Mouse (Mus musculus) MEL (cell line): ENCODE measurements around the gene Fam114a1. TPM values are rescaled to one million over a fixed set of nuclear protein-coding genes. Genes with fewer than 3 reads are reported as not detected.

Source experiments
- DNase-seq: peaks from one replicate; pipeline ENCODE4 v3.0.0; 2011; ENCODE audit warnings: low read depth, low spot score
- H3K27ac ChIP-seq: 2 replicates; pipeline ENCODE4 v1.5.1; 2012; ENCODE audit warnings: low read depth, mild to moderate bottlenecking, control low read depth, low read length, moderate library complexity; ENCODE audit not compliant: control insufficient read depth
- H3K27me3 ChIP-seq, 2 experiments: fragments of 150-350 bp in 1 of 2; sonication (generic) in 1 of 2; 2 replicates each; pipeline ENCODE4 v1.6.1; 2012; ENCODE audit warnings: low read length in 2 of 2, mild to moderate bottlenecking in 2 of 2, improper control_type of control experiment in 1 of 2, moderate library complexity in 1 of 2; ENCODE audit not compliant: insufficient read depth in 2 of 2, control insufficient read depth in 1 of 2
- H3K36me3 ChIP-seq, 2 experiments: 2 replicates each; pipeline ENCODE4 v1.6.1; 2012 to 2014; ENCODE audit warnings: low read length in 2 of 2, improper control_type of control experiment in 1 of 2, inconsistent platforms in 1 of 2, mild to moderate bottlenecking in 1 of 2; ENCODE audit not compliant: insufficient read depth in 2 of 2, control insufficient read depth in 1 of 2
- H3K4me1 ChIP-seq, 2 experiments: fragments of 150-350 bp in 1 of 2; sonication (generic) in 1 of 2; 2 replicates each; pipeline ENCODE4 v1.6.1; 2012; ENCODE audit warnings: low read length in 2 of 2, improper control_type of control experiment in 1 of 2, mild to moderate bottlenecking in 1 of 2; ENCODE audit not compliant: insufficient read depth in 2 of 2, control insufficient read depth in 1 of 2
- H3K4me3 ChIP-seq, 2 experiments: fragments of 150-350 bp in 1 of 2; sonication (generic) in 1 of 2; 2 replicates each; pipeline ENCODE4 v1.5.1; 2012; ENCODE audit warnings: low read depth in 2 of 2, low read length in 2 of 2, mild to moderate bottlenecking in 2 of 2, moderate library complexity in 2 of 2, control low read depth in 1 of 2, improper control_type of control experiment in 1 of 2; ENCODE audit not compliant: control insufficient read depth in 1 of 2, insufficient read depth in 1 of 2
- H3K79me2 ChIP-seq: 2 replicates; pipeline ENCODE4 v1.6.1; 2012; ENCODE audit warnings: mild to moderate bottlenecking, low read length, moderate library complexity; ENCODE audit not compliant: control insufficient read depth, poor library complexity, insufficient read depth
- H3K9ac ChIP-seq: 2 replicates; pipeline ENCODE4 v1.6.1; 2012; ENCODE audit warnings: low read depth, mild to moderate bottlenecking, control low read depth, low read length, moderate library complexity; ENCODE audit not compliant: control insufficient read depth, poor library complexity, severe bottlenecking
- H3K9me3 ChIP-seq: fragments of 150-350 bp; sonication (generic); replicated peaks from 2 replicates; pipeline ENCODE4 v1.6.1; 2012; ENCODE audit warnings: mild to moderate bottlenecking, low read length, improper control_type of control experiment, moderate library complexity; ENCODE audit not compliant: insufficient read depth
- CHD2 ChIP-seq: IDR thresholded peaks from 2 replicates; pipeline ENCODE4 v1.6.1; 2011; ENCODE audit warnings: low read length, improper control_type of control experiment
- CTCF ChIP-seq, 3 experiments: IDR thresholded peaks in 2 of 3; conservative IDR thresholded peaks in 1 of 3; 2 replicates each; pipeline ENCODE4 v1.5.1; 2011 to 2012; ENCODE audit warnings: low read length in 3 of 3, low read depth in 2 of 3, mild to moderate bottlenecking in 2 of 3, improper control_type of control experiment in 1 of 3, inconsistent platforms in 1 of 3, mixed read lengths in 1 of 3, moderate library complexity in 1 of 3; ENCODE audit not compliant: control insufficient read depth in 1 of 3, insufficient read depth in 1 of 3, poor library complexity in 1 of 3, severe bottlenecking in 1 of 3
- ELF1 ChIP-seq: IDR thresholded peaks from 2 replicates; pipeline ENCODE4 v1.6.1; 2014; ENCODE audit warnings: low read depth, mild to moderate bottlenecking, inconsistent platforms, low read length, improper control_type of control experiment, moderate library complexity
- ETS1 ChIP-seq: IDR thresholded peaks from 2 replicates; pipeline ENCODE4 v1.6.1; 2012; ENCODE audit warnings: low read depth, mild to moderate bottlenecking, inconsistent platforms, low read length, improper control_type of control experiment, moderate library complexity
- MAFK ChIP-seq: IDR thresholded peaks from 2 replicates; pipeline ENCODE4 v1.6.1; 2011; ENCODE audit warnings: low read depth, mild to moderate bottlenecking, low read length, improper control_type of control experiment, borderline replicate concordance
- MAX ChIP-seq: IDR thresholded peaks from 2 replicates; pipeline ENCODE4 v1.6.1; 2011; ENCODE audit warnings: low read length, improper control_type of control experiment
- MYC ChIP-seq: IDR thresholded peaks from 2 replicates; pipeline ENCODE4 v1.6.1; 2011; ENCODE audit warnings: low read depth, mild to moderate bottlenecking, low read length, improper control_type of control experiment, moderate library complexity
- NELFE ChIP-seq: IDR thresholded peaks from 2 replicates; pipeline ENCODE4 v1.6.1; 2011; ENCODE audit warnings: low read depth, low read length, improper control_type of control experiment
- RAD21 ChIP-seq: IDR thresholded peaks from 2 replicates; pipeline ENCODE4 v1.6.1; 2011; ENCODE audit warnings: mild to moderate bottlenecking, low read depth, low read length, improper control_type of control experiment
- SIN3A ChIP-seq: IDR thresholded peaks from 2 replicates; pipeline ENCODE4 v1.6.1; 2012; ENCODE audit warnings: low read length, improper control_type of control experiment, inconsistent platforms
- SMC3 ChIP-seq: IDR thresholded peaks from 2 replicates; pipeline ENCODE4 v1.6.1; 2011; ENCODE audit warnings: low read depth, low read length, improper control_type of control experiment
- TBP ChIP-seq: IDR thresholded peaks from 2 replicates; pipeline ENCODE4 v1.8.0; 2011; ENCODE audit warnings: low read depth, low read length, improper control_type of control experiment
- UBTF ChIP-seq: IDR thresholded peaks from 2 replicates; pipeline ENCODE4 v1.6.1; 2012; ENCODE audit warnings: low read depth, mild to moderate bottlenecking, inconsistent platforms, low read length, improper control_type of control experiment, moderate library complexity, borderline replicate concordance; ENCODE audit not compliant: insufficient read depth
- ZC3H11A ChIP-seq: IDR thresholded peaks from 2 replicates; pipeline ENCODE4 v1.6.1; 2012; ENCODE audit warnings: low read depth, mild to moderate bottlenecking, inconsistent platforms, low read length, improper control_type of control experiment
- ZKSCAN1 ChIP-seq: IDR thresholded peaks from 2 replicates; pipeline ENCODE4 v1.6.1; 2012; ENCODE audit warnings: low read depth, mild to moderate bottlenecking, inconsistent platforms, low read length, improper control_type of control experiment, moderate library complexity
- ZMIZ1 ChIP-seq: IDR thresholded peaks from 2 replicates; pipeline ENCODE4 v1.6.1; 2012; ENCODE audit warnings: low read depth, mild to moderate bottlenecking, inconsistent platforms, low read length, improper control_type of control experiment, moderate library complexity
- polyA plus RNA-seq, 2 experiments: library from polyadenylated mRNA; stranded (reverse) in 1 of 2; unstranded in 1 of 2; fragments of >175 nt in 1 of 2; fragments of >200 nt in 1 of 2; gene quantifications; 2 replicates each; pipeline versions ENCODE4 v1.2.1 to v1.2.4; 2012; ENCODE audit warnings: low replicate concordance in 2 of 2, low read depth in 1 of 2; ENCODE audit not compliant: insufficient read length in 2 of 2, insufficient read depth in 1 of 2, missing spikeins in 1 of 2
- total RNA-seq: library from RNA; depleted of rRNA; stranded (reverse); fragments of 300-350 nt; gene quantifications from 2 replicates; pipeline ENCODE4 v1.2.3, GENCODE M21; 2012

Fam114a1 gene
- total and polyA plus RNA-seq, 3 experiments, result 0.08 TPM; not detected in 2

- peaks cover 1% of the 10 kb centered on the region for H3K79me2 ChIP-seq
- peaks cover 0 to 2% of the 10 kb centered on the region in 2 experiments; a peak in 1 of 4 replicates for H3K36me3 ChIP-seq
- no peak overlapping the region for H3K27ac ChIP-seq
- H3K4me1 ChIP-seq, result no peaks in the 10 kb centered on the region; a peak in 1 of 4 replicates
- H3K9me3 ChIP-seq, result no peaks in the 10 kb centered on the region
- H3K9ac ChIP-seq, result no peak overlapping the region
- no peak overlapping the region for H3K4me3 ChIP-seq
- no peak for TF ChIP-seq ZC3H11A
- TF ChIP-seq MAFK, result no peak
- TF ChIP-seq ELF1, result no peak
- TF ChIP-seq MYC, result no peak
- TF ChIP-seq CTCF (IDR thresholded peaks at IDR 0.05 in 2 of 3, conservative IDR thresholded peaks at IDR 0.05 in 1 of 3; ENCODE audit: control insufficient read depth in 1 of 3, insufficient read depth in 1 of 3, low read depth in 2 of 3, low read length in 3 of 3, poor library complexity in 1 of 3, severe bottlenecking in 1 of 3), result no peak
- no peak for TF ChIP-seq UBTF
- no peak for TF ChIP-seq SIN3A
- no peak for TF ChIP-seq RAD21
- no peak for TF ChIP-seq SMC3
- no peak for TF ChIP-seq ETS1
- no peak for TF ChIP-seq CHD2
- TF ChIP-seq TBP, result no peak
- no peak for TF ChIP-seq NELFE
- no peak for TF ChIP-seq MAX
- TF ChIP-seq ZKSCAN1, result no peak
- no peak for DNase-seq
- H3K27me3 ChIP-seq, result no peaks in the 10 kb centered on the region
Observed at GRCm38 (mm10) chr5:65086522-65086921, 116.7 kb downstream of the Fam114a1 start.

- Histone ChIP-seq H3K36me3 (peaks cover 0 to 13% of the 10 kb centered on the region in 2 experiments; a peak in 2 of 4 replicates), H3K27ac (no peak overlapping the region), H3K4me1 (peaks cover 3 to 7% of the 10 kb centered on the region in 2 experiments), H3K79me2 (peaks cover 1% of the 10 kb centered on the region), H3K9ac (no peak overlapping the region), H3K4me3 (no peak overlapping the region), H3K27me3 (no peaks in the 10 kb centered on the region), H3K9me3 (no peaks in the 10 kb centered on the region)
- DNase-seq, result no peak
- TF ChIP-seq ZMIZ1, result no peak
- no peak for TF ChIP-seq CTCF (IDR thresholded peaks at IDR 0.05 in 2 of 3, conservative IDR thresholded peaks at IDR 0.05 in 1 of 3; ENCODE audit: control insufficient read depth in 1 of 3, insufficient read depth in 1 of 3, low read depth in 2 of 3, low read length in 3 of 3, poor library complexity in 1 of 3, severe bottlenecking in 1 of 3)
Observed at GRCm38 (mm10) chr5:65089707-65090106, 119.8 kb downstream of the Fam114a1 start.
